Mouse (Mus musculus) embryonic facial prominence, embryonic 12.5 days (tissue): ENCODE data around the gene Pdzk1. TPM values are rescaled to one million over a fixed set of nuclear protein-coding genes. Genes with fewer than 3 reads are reported as not detected.

Source experiments
- ATAC-seq: fragments of 200-750 bp; cut with Nextera tagmentation; 2 replicates; pipeline ENCODE4 v1.8.0; 2017; ENCODE audit not compliant: insufficient number of reproducible peaks, insufficient read depth, low FRiP score, low TSS enrichment
- H3K27ac ChIP-seq: fragments of 300-500 bp; sonication (generic); 2 replicates; pipeline ENCODE4 v1.5.1; 2016; ENCODE audit warnings: mild to moderate bottlenecking
- H3K27me3 ChIP-seq: fragments of 300-500 bp; sonication (generic); 2 replicates; pipeline ENCODE4 v1.6.1; 2016; ENCODE audit warnings: mild to moderate bottlenecking, moderate library complexity
- H3K36me3 ChIP-seq: fragments of 300-500 bp; sonication (generic); 2 replicates; pipeline ENCODE4 v1.6.1; 2016; ENCODE audit warnings: mild to moderate bottlenecking
- H3K4me1 ChIP-seq: fragments of 300-500 bp; sonication (generic); 2 replicates; pipeline ENCODE4 v1.6.1; 2016
- H3K4me2 ChIP-seq: fragments of 300-500 bp; sonication (generic); replicated peaks from 2 replicates; pipeline ENCODE4 v1.6.1; 2016; ENCODE audit warnings: mild to moderate bottlenecking, moderate library complexity
- H3K4me3 ChIP-seq: fragments of 300-500 bp; sonication (generic); 2 replicates; pipeline ENCODE4 v1.5.1; 2016; ENCODE audit warnings: mild to moderate bottlenecking
- H3K9ac ChIP-seq: fragments of 300-500 bp; sonication (generic); 2 replicates; pipeline ENCODE4 v1.6.1; 2016; ENCODE audit warnings: mild to moderate bottlenecking, moderate library complexity
- H3K9me3 ChIP-seq: fragments of 300-500 bp; sonication (generic); 2 replicates; pipeline ENCODE4 v1.6.1; 2016; ENCODE audit warnings: mild to moderate bottlenecking, moderate library complexity
- WGBS: fragments of 180-500 bp; shearing (Covaris S2); methylation state at CpG from one replicate; pipeline ENCODE4 v1.1.7; 2016; 5-methylcytosine and 5-hydroxymethylcytosine counted together
- polyA plus RNA-seq: library from polyadenylated mRNA; unstranded; fragments of >200 nt; fragmentation: Nextera tagmentation; extraction: Ambion mirVana; gene quantifications from 2 replicates; pipeline ENCODE4 v1.2.1, GENCODE M21; 2016

Pdzk1 gene
- polyA plus RNA-seq, 1 experiment from 2014 or later = not detected

DNA sequence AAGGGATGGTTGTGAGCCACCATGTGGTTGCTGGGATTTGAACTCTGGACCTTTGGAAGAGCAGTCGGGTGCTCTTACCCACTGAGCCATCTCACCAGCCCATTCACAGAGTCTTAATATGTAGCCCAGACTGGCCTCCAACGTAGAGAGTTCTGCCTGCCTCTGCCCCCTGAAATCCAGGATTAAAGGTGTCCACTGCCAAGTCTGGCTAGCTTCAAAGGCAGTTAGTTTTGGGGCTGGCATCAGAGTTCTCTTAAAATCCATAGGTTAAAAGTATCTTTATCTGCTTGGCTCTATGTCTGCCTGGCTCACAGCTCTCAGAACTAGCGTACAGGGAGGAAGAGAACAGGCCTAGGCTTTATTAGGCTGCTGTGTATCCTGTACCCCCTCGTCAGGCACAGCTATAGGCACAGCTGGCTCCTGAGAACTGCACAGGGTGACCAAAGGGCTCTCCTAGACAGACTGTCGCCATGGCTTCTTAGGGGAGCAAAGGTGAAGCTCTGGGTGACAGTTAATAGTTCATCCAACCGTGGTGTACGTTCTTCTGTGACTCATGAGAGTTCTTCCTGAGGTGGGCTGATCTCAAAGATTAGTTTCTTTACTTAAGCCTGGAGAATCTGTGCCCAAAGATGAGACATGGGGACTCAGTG lies 10.0 kb downstream of the Pdzk1 start:
- Histone ChIP-seq H3K4me1 (no peaks in the 10 kb centered on the region), H3K36me3 (no peaks in the 10 kb centered on the region), H3K27me3 (no peaks in the 10 kb centered on the region), H3K27ac (no peak overlapping the region), H3K9me3 (no peaks in the 10 kb centered on the region), H3K4me2 (no peak overlapping the region), H3K9ac (no peak overlapping the region), H3K4me3 (no peak overlapping the region)
- no peak for ATAC-seq
- 78% methylated on average over 7 of the region's 7 CpGs for WGBS

DNA sequence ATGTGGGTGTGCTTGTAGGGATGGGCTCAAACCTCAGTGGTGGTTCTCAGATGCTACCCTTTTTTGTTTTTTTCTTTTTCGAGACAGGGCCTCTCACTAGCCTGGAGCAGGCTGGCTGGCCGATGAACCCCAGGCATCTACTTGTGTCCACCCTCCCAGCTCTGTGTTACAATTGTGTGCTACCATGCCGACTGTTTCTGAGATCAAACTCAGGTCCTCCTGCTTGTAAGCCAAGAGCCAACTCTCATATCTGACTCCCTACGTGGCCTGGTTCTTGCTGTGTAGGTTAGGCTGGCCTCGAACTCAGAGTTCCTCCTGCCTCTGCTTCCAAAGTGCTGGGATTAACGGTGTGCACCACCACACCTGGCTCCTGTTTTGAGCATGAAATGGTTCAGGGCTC lies 16.1 kb downstream of the Pdzk1 start:
- H3K4me3 ChIP-seq = no peak overlapping the region
- no peak overlapping the region for H3K27ac ChIP-seq
- no peaks in the 10 kb centered on the region for H3K4me1 ChIP-seq
- ATAC-seq = no peak
- WGBS = 90% methylated on average over 6 of the region's 6 CpGs
- H3K27me3 ChIP-seq = no peaks in the 10 kb centered on the region
- H3K36me3 ChIP-seq = no peaks in the 10 kb centered on the region
- H3K4me2 ChIP-seq = no peak overlapping the region
- H3K9me3 ChIP-seq = no peaks in the 10 kb centered on the region
- H3K9ac ChIP-seq = no peak overlapping the region

DNA sequence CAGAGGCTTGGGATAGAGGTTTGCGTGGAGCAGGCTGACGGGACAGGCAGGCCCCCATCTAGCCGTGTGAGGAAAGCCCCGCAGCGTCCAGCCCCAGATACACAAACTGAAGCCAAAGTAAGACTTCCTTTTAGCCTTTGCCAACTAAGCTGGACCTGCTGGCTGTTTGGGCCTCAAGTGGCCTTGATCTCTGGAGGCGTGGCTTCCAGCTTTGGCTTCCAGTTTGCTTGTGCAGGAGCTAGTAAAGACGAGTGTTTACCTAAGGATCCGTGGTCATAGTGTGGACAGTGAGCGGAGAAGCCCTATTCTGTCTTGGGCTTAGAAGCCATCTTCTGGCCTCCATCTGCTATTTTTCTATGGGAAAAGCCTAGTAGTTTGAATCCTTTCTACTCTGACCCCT lies 16.7 kb downstream of the Pdzk1 start:
- Histone ChIP-seq H3K4me3 (no peak overlapping the region), H3K36me3 (no peaks in the 10 kb centered on the region), H3K9ac (no peak overlapping the region), H3K4me2 (no peak overlapping the region), H3K27ac (no peak overlapping the region), H3K9me3 (no peaks in the 10 kb centered on the region), H3K27me3 (no peaks in the 10 kb centered on the region), H3K4me1 (no peaks in the 10 kb centered on the region)
- no peak for ATAC-seq
- 89% methylated on average over 9 of the region's 9 CpGs for WGBS

DNA sequence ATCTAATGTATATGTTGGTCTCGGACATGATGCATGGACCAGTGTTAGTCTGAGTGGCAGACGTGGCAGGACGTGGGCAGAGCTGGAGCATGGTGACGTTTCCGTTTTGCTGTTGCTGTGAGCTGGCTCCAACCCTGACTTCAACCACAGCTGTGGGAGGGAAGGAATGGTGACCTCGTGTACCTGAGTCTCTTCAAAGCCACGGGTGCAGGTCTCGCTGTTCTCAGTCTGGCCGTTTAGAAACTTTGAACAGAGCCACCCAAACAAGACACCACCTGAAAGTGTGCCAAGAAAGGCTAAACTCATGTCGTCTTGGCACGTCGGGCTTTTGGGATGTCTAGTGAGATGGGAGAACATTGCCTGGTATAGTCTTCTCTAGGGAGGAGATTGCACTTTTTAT lies 17.9 kb downstream of the Pdzk1 start:
- Histone ChIP-seq H3K9ac (no peak overlapping the region), H3K27ac (no peak overlapping the region), H3K27me3 (no peaks in the 10 kb centered on the region), H3K4me1 (no peaks in the 10 kb centered on the region), H3K9me3 (no peaks in the 10 kb centered on the region), H3K4me2 (no peak overlapping the region), H3K36me3 (no peaks in the 10 kb centered on the region), H3K4me3 (no peak overlapping the region)
- ATAC-seq = no peak
- WGBS = 85% methylated on average over 12 of the region's 12 CpGs

DNA sequence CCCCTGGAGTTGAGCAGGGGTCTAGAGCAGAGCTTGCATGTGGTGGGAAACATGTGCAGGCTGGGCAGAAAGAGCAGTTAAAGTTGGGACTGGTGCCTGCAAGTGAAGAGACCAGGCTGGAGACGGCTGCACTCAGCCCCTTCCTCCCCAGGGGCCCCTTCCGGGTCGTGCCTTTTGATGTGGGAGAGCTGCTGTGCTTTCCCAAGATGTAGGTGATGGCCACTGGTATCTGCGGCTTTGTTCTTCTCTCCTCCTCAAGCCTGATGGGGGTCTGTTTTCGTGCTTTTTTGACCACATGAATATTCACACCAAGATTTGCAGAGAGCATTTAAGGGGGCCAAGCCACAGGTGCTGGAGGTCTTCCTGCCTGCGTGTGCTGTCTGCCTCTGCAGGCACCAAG lies 18.6 kb downstream of the Pdzk1 start:
- Histone ChIP-seq H3K4me1 (no peaks in the 10 kb centered on the region), H3K36me3 (no peaks in the 10 kb centered on the region), H3K9ac (no peak overlapping the region), H3K4me2 (no peak overlapping the region), H3K27ac (no peak overlapping the region), H3K9me3 (no peaks in the 10 kb centered on the region), H3K4me3 (no peak overlapping the region), H3K27me3 (no peaks in the 10 kb centered on the region)
- WGBS = 44% methylated on average over 6 of the region's 6 CpGs
- ATAC-seq = no peak

DNA sequence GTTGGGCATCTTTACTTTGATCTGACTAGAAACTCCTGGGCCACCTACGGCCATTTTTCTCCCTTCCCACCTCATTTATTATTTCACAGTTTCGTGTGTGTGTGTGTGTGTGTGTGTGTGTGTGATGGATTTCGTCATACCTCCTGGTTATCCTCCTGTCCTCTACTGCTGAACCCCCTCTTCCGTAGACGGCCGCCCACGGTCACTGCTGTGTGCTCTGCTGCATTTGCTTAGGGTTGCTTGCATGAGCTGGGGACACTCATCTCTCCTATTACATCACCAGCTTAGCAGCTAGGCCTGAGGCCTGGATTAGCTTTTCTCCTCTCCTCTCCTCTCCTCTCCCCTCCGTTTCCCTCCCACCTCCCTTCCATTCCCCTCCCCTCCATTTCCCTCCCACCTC lies 19.4 kb downstream of the Pdzk1 start:
- H3K27me3 ChIP-seq = no peaks in the 10 kb centered on the region
- H3K4me1 ChIP-seq = no peaks in the 10 kb centered on the region
- 90% methylated on average over 7 of the region's 8 CpGs for WGBS
- H3K4me3 ChIP-seq = no peak overlapping the region
- no peaks in the 10 kb centered on the region for H3K36me3 ChIP-seq
- no peak overlapping the region for H3K9ac ChIP-seq
- no peak overlapping the region for H3K4me2 ChIP-seq
- no peaks in the 10 kb centered on the region for H3K9me3 ChIP-seq
- no peak overlapping the region for H3K27ac ChIP-seq
- ATAC-seq = no peak

DNA sequence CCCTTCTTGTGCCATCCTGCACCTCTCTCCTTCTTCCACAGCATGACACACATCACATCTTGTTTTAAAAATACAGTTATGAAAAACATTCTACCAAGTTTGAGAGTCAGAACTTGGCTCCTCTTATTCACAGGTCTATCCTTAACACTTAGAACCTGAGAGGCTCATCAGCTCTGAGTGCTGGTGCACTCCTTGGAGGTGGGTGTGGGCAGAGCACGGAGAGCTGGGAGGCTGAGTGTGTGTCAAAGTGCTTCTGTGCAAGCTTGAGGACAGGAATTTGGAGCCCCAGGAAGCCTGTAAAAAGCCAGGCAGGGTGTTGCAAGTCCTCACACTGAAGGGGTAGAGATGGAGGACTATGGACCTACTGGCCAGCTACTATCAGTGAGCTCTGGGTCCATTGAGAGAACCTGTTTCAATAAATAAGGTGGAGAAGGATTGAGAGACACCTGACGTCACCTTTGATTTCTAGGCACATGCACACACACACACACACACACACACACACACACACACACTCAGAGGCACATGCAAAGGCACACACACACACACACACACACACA lies 20.2 kb downstream of the Pdzk1 start:
- no peaks in the 10 kb centered on the region for H3K27me3 ChIP-seq
- no peak overlapping the region for H3K4me2 ChIP-seq
- H3K4me3 ChIP-seq = no peak overlapping the region
- WGBS = 84% methylated on average over 1 of the region's 2 CpGs
- H3K27ac ChIP-seq = no peak overlapping the region
- H3K36me3 ChIP-seq = no peaks in the 10 kb centered on the region
- ATAC-seq = no peak
- no peaks in the 10 kb centered on the region for H3K4me1 ChIP-seq
- H3K9me3 ChIP-seq = no peaks in the 10 kb centered on the region
- no peak overlapping the region for H3K9ac ChIP-seq

DNA sequence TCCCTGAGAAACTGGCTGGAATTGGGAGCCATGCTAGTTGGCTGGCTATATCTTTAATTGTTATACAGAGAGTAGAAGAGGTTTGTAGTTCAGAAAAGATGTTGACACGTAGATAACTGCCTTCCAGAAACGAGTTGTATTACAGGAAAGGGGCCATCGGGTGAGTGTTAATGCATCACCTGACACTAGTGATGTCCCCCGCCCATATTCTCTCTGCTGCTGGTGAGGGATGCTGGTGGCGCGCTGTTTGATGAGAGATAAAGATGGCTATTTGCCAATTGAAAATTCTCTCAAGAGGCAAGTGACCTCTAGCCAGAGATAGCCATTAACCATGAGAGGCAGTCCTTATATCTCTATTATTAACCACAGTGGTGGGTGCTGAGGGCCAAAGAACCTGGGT lies 23.5 kb downstream of the Pdzk1 start:
- ATAC-seq = no peak

DNA sequence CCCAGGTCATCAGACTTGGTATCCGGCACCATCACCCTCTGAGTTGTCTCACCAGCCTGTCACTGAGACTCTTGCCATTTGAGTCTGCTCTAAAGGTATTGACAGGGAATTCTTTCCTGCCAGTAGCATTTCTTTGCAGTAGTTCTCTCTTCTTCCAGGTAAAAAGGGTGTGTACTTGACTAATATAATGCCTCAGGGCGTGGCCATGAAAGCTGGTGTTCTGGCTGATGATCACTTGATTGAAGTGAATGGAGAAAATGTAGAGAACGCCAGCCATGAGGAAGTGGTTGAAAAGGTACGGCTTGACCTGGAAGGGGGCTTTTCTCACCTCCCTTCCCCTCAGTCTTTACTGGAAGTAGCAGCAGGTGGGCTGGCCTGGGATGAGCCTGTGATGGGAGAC lies 25.3 kb downstream of the Pdzk1 start:
- Histone ChIP-seq H3K4me2 (no peak overlapping the region), H3K9me3 (no peaks in the 10 kb centered on the region), H3K4me1 (no peaks in the 10 kb centered on the region), H3K27me3 (no peaks in the 10 kb centered on the region), H3K27ac (no peak overlapping the region), H3K9ac (no peak overlapping the region), H3K36me3 (no peaks in the 10 kb centered on the region), H3K4me3 (no peak overlapping the region)
- no peak for ATAC-seq
- WGBS = 82% methylated on average over 4 of the region's 4 CpGs

More for the DNA sequence above, 23.5 kb downstream of the Pdzk1 start:
- Histone ChIP-seq H3K9ac (no peak overlapping the region), H3K9me3 (no peaks in the 10 kb centered on the region), H3K27me3 (no peaks in the 10 kb centered on the region), H3K27ac (no peak overlapping the region), H3K4me1 (no peaks in the 10 kb centered on the region), H3K4me3 (no peak overlapping the region), H3K4me2 (no peak overlapping the region), H3K36me3 (no peaks in the 10 kb centered on the region)
- WGBS = 76% methylated on average over 6 of the region's 6 CpGs

DNA sequence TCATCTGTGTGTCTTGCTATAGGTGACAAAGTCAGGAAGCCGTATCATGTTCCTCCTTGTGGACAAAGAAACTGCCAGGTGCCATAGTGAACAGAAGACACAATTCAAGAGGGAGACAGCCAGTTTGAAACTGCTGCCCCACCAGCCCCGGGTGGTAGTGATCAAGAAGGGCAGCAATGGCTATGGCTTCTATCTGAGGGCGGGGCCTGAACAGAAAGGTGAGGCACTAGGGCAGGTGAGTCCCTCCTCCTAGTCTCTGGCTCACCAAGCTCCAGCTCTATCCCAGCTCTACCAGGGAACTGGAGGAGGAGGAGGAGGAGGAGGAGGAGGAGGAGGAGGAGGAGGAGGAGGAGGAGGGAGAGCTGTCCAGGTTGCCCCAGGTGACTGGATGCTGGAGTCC lies 26.7 kb downstream of the Pdzk1 start:
- Histone ChIP-seq H3K36me3 (no peaks in the 10 kb centered on the region), H3K4me3 (no peak overlapping the region), H3K4me1 (no peaks in the 10 kb centered on the region), H3K27me3 (no peaks in the 10 kb centered on the region), H3K27ac (no peak overlapping the region), H3K4me2 (no peak overlapping the region), H3K9me3 (no peaks in the 10 kb centered on the region), H3K9ac (no peak overlapping the region)
- no peak for ATAC-seq
- WGBS = 85% methylated on average over 3 of the region's 3 CpGs

DNA sequence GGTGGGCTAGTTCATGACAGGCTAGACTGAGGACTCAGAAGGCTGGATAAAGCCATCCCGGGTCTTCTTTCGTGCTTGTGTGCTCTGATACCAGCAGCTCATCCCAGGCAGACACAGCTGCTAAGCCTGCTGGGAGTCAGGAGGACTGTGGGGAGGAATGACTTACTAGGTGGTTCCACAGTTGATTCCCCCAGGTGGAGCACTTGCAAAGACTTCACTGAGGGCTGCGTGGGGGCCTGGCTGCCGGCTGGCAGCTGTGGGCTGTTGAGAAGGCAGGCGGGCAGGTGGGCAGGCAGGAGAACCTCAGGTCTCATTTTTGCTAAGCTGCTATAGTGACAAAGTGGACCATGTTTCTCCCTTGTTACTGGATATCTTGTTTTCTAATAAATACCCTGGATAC lies 31.4 kb downstream of the Pdzk1 start:
- Histone ChIP-seq H3K27ac (no peak overlapping the region), H3K4me3 (no peak overlapping the region), H3K4me1 (no peaks in the 10 kb centered on the region), H3K4me2 (no peak overlapping the region), H3K36me3 (no peaks in the 10 kb centered on the region), H3K27me3 (no peaks in the 10 kb centered on the region), H3K9me3 (no peaks in the 10 kb centered on the region), H3K9ac (no peak overlapping the region)
- 90% methylated on average over 5 of the region's 5 CpGs for WGBS
- ATAC-seq = no peak

DNA sequence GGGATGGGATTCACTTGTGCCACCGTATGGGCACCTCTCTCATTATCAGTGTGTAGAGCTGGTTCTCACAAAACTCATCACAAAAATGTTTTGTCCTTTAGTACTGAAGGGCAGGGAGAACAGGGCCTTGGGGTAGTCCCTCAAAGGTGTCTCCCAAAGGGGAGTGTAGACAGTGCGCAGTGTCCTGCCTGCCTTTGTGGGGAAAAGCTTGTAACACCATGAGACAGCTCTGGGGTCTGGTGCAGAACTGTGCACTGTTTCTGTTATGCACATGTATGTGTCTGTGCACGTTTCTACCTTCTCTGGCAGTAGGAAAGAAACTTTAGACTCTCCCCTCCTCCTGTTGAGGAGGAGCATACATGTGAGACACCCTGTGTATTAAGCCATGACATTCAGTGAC lies 38.8 kb downstream of the Pdzk1 start:
- Histone ChIP-seq H3K27me3 (no peaks in the 10 kb centered on the region), H3K4me2 (no peak overlapping the region), H3K4me3 (no peak overlapping the region), H3K27ac (no peak overlapping the region), H3K36me3 (peaks cover 47% of the 10 kb centered on the region), H3K9ac (no peak overlapping the region), H3K9me3 (no peaks in the 10 kb centered on the region), H3K4me1 (no peaks in the 10 kb centered on the region)
- ATAC-seq = no peak
- WGBS = 92% methylated on average over 3 of the region's 3 CpGs
